Mouse (Mus musculus) E14TG2a.4 (cell line): ENCODE measurements around the gene Entpd4b.
"Not testable (repeated sequence)": the region's sequence is repeated elsewhere in the genome, so short reads cannot be mapped to it uniquely, and the experiment has no call there.

ENCODE experiments used
- H3K27me3 ChIP-seq: 2 replicates; pipeline ENCODE4 v1.6.1; 2014; ENCODE audit warnings: low read length, control low read depth; ENCODE audit not compliant: insufficient read depth
- H3K36me3 ChIP-seq: 2 replicates; pipeline ENCODE4 v1.6.1; 2014; ENCODE audit warnings: low read length, control low read depth; ENCODE audit not compliant: insufficient read depth
- H3K4me1 ChIP-seq: replicated peaks from 2 replicates; pipeline ENCODE4 v1.6.1; 2014; ENCODE audit warnings: low read depth, low read length, control low read depth
- H3K4me3 ChIP-seq: replicated peaks from 2 replicates; pipeline ENCODE4 v1.5.1; 2014; ENCODE audit warnings: mild to moderate bottlenecking, low read length
- H3K9me3 ChIP-seq: 2 replicates; pipeline ENCODE4 v1.6.1; 2014; ENCODE audit warnings: low read length, control low read depth

Gene Entpd4b

GRCm38 (mm10) chr14:69555110-69555831 is at the start of gene Entpd4b:
Gene Entpd4b, plus strand, starts transcription at chr14:69555424.
- not testable (repeated sequence) for H3K4me3 ChIP-seq, H3K36me3 ChIP-seq, H3K27me3 ChIP-seq, H3K9me3 ChIP-seq, H3K4me1 ChIP-seq

- H3K9me3 ChIP-seq, H3K27me3 ChIP-seq, H3K4me3 ChIP-seq, H3K36me3 ChIP-seq, H3K4me1 ChIP-seq: not testable (repeated sequence)
Measured at GRCm38 (mm10) chr14:69507000-69507399, 48.2 kb upstream of the Entpd4b start.

GRCm38 (mm10) chr14:69512449-69512848 is 42.8 kb upstream of the Entpd4b start, which contains the start of gene Gm27179:
Gene Gm27179, minus strand, starts transcription at chr14:69512549.
- not testable (repeated sequence) for H3K9me3 ChIP-seq, H3K36me3 ChIP-seq, H3K27me3 ChIP-seq, H3K4me3 ChIP-seq, H3K4me1 ChIP-seq

- not testable (repeated sequence) for H3K36me3 ChIP-seq, H3K4me1 ChIP-seq, H3K9me3 ChIP-seq, H3K27me3 ChIP-seq, H3K4me3 ChIP-seq
Measured at GRCm38 (mm10) chr14:69520810-69521209, 34.4 kb upstream of the Entpd4b start.

GRCm38 (mm10) chr14:69523001-69523400 is 32.2 kb upstream of the Entpd4b start:
- H3K36me3 ChIP-seq, H3K9me3 ChIP-seq, H3K27me3 ChIP-seq, H3K4me3 ChIP-seq, H3K4me1 ChIP-seq: not testable (repeated sequence)

GRCm38 (mm10) chr14:69526202-69526601 is 29.0 kb upstream of the Entpd4b start:
- H3K36me3 ChIP-seq, H3K9me3 ChIP-seq, H3K4me3 ChIP-seq, H3K27me3 ChIP-seq, H3K4me1 ChIP-seq: not testable (repeated sequence)

GRCm38 (mm10) chr14:69536539-69536938 is 18.7 kb upstream of the Entpd4b start:
- H3K4me3 ChIP-seq, H3K27me3 ChIP-seq, H3K36me3 ChIP-seq, H3K9me3 ChIP-seq, H3K4me1 ChIP-seq: not testable (repeated sequence)

GRCm38 (mm10) chr14:69540113-69540512 is 15.1 kb upstream of the Entpd4b start:
- H3K27me3 ChIP-seq, H3K9me3 ChIP-seq, H3K4me1 ChIP-seq, H3K4me3 ChIP-seq, H3K36me3 ChIP-seq: not testable (repeated sequence)

GRCm38 (mm10) chr14:69542695-69543094 is 12.5 kb upstream of the Entpd4b start:
- not testable (repeated sequence) for H3K27me3 ChIP-seq, H3K4me1 ChIP-seq, H3K36me3 ChIP-seq, H3K4me3 ChIP-seq, H3K9me3 ChIP-seq

GRCm38 (mm10) chr14:69544033-69544432 is 11.2 kb upstream of the Entpd4b start:
- H3K9me3 ChIP-seq, H3K27me3 ChIP-seq, H3K36me3 ChIP-seq, H3K4me3 ChIP-seq, H3K4me1 ChIP-seq: not testable (repeated sequence)

- not testable (repeated sequence) for H3K36me3 ChIP-seq, H3K4me3 ChIP-seq, H3K27me3 ChIP-seq, H3K4me1 ChIP-seq, H3K9me3 ChIP-seq
Measured at GRCm38 (mm10) chr14:69545052-69545451, 10.2 kb upstream of the Entpd4b start.

GRCm38 (mm10) chr14:69547310-69547709 is 7.9 kb upstream of the Entpd4b start:
- not testable (repeated sequence) for H3K4me3 ChIP-seq, H3K36me3 ChIP-seq, H3K9me3 ChIP-seq

GRCm38 (mm10) chr14:69556820-69557219 is 1.6 kb downstream of the Entpd4b start:
- H3K27me3 ChIP-seq, H3K36me3 ChIP-seq, H3K9me3 ChIP-seq, H3K4me1 ChIP-seq, H3K4me3 ChIP-seq: not testable (repeated sequence)

More at GRCm38 (mm10) chr14:69547310-69547709, 7.9 kb upstream of the Entpd4b start:
- H3K27me3 ChIP-seq, H3K4me1 ChIP-seq: not testable (repeated sequence)

GRCm38 (mm10) chr14:69557550-69557949 is 2.3 kb downstream of the Entpd4b start:
- not testable (repeated sequence) for H3K27me3 ChIP-seq, H3K9me3 ChIP-seq, H3K4me1 ChIP-seq, H3K4me3 ChIP-seq, H3K36me3 ChIP-seq
